Mouse (Mus musculus) layer of hippocampus, adult 9-10 months (tissue): ENCODE measurements around the gene C1qbp.

Source experiments
- DNase-seq: peaks from one replicate; pipeline ENCODE4 v3.0.0; 2022; ENCODE audit warnings: low spot score

Gene C1qbp

GRCm38 (mm10) chr11:70982557-70983228, at the start of gene C1qbp:
TSS of gene C1qbp (minus strand) at chr11:70983026.
- DNase-seq, result peak; percentile 82

GRCm38 (mm10) chr11:71032070-71032469, 49.2 kb upstream of the C1qbp start:
- no peak for DNase-seq

- DNase-seq, result no peak
These were observed 46.7 kb upstream of the C1qbp start for GRCm38 (mm10) chr11:71029403-71030118.

- DNase-seq, result no peak
These were observed 45.5 kb upstream of the C1qbp start for GRCm38 (mm10) chr11:71028280-71028679.

GRCm38 (mm10) chr11:71019201-71020068, 36.6 kb upstream of the C1qbp start, which contains the start of the genes Mis12 and Derl2:
TSS of gene Mis12 (plus strand) at chr11:71019611.
TSS of gene Derl2 (minus strand) at chr11:71019841.
- peak; percentile 96 for DNase-seq

GRCm38 (mm10) chr11:71018416-71019200, 35.8 kb upstream of the C1qbp start:
- no peak for DNase-seq

- DNase-seq, result no peak
These were observed 34.2 kb upstream of the C1qbp start for GRCm38 (mm10) chr11:71017051-71017450.

GRCm38 (mm10) chr11:71012743-71013142, 29.9 kb upstream of the C1qbp start:
- DNase-seq, result no peak

- no peak for DNase-seq
These were observed 25.5 kb upstream of the C1qbp start for GRCm38 (mm10) chr11:71008321-71008720.

GRCm38 (mm10) chr11:71007831-71008230, 25.0 kb upstream of the C1qbp start:
- DNase-seq, result no peak

- DNase-seq, result no peak
These were observed 24.2 kb upstream of the C1qbp start for GRCm38 (mm10) chr11:71007026-71007425.

GRCm38 (mm10) chr11:71005046-71005445, 22.2 kb upstream of the C1qbp start:
- DNase-seq, result no peak

GRCm38 (mm10) chr11:71004316-71004773, 21.5 kb upstream of the C1qbp start, which contains the start of gene Dhx33:
TSS of gene Dhx33 (minus strand) at chr11:71004437.
- peak; percentile 90 for DNase-seq

GRCm38 (mm10) chr11:71003611-71004315, 20.9 kb upstream of the C1qbp start:
- DNase-seq, result no peak

- peak; percentile 63 for DNase-seq
These were observed 18.3 kb upstream of the C1qbp start for GRCm38 (mm10) chr11:71001167-71001566.

GRCm38 (mm10) chr11:70982030-70982429, 796 bp downstream of the C1qbp start:
- DNase-seq, result no peak

GRCm38 (mm10) chr11:70980751-70981510, 1.9 kb downstream of the C1qbp start:
- no peak for DNase-seq

GRCm38 (mm10) chr11:70980232-70980631, 2.6 kb downstream of the C1qbp start:
- no peak for DNase-seq

- no peak for DNase-seq
These were observed 5.5 kb downstream of the C1qbp start for GRCm38 (mm10) chr11:70977293-70977692.

- peak; percentile 31 for DNase-seq
These were observed 7.6 kb downstream of the C1qbp start for GRCm38 (mm10) chr11:70975193-70975592.
